Mouse (Mus musculus) limb, embryonic 14.5 days (tissue): ENCODE measurements around the gene Laptm5. TPM values are rescaled to one million over a fixed set of nuclear protein-coding genes. Genes with fewer than 3 reads are reported as not detected.

ENCODE experiments used
- ATAC-seq: fragments of 200-750 bp; cut with Nextera tagmentation; 2 replicates; pipeline ENCODE4 v1.8.0; 2017; ENCODE audit warnings: low read depth, moderate number of reproducible peaks, moderate TSS enrichment; ENCODE audit not compliant: low FRiP score
- DNase-seq: peaks from one replicate; pipeline ENCODE4 v3.0.0-alpha.2; 2015; ENCODE audit warnings: low spot score
- H3K27ac ChIP-seq: fragments of 300-500 bp; sonication (generic); replicated peaks from 2 replicates; pipeline ENCODE4 v1.5.1; 2014; ENCODE audit warnings: low read depth, mild to moderate bottlenecking, low read length, moderate library complexity, mixed read lengths
- H3K27me3 ChIP-seq: fragments of 300-500 bp; sonication (generic); 2 replicates; pipeline ENCODE4 v1.6.1; 2014; ENCODE audit warnings: low read length, mixed read lengths; ENCODE audit not compliant: control insufficient read depth, insufficient read depth
- H3K36me3 ChIP-seq: fragments of 300-500 bp; sonication (generic); 2 replicates; pipeline ENCODE4 v1.6.1; 2014; ENCODE audit warnings: mild to moderate bottlenecking, low read length, moderate library complexity, mixed read lengths; ENCODE audit not compliant: control insufficient read depth, insufficient read depth
- H3K4me1 ChIP-seq: fragments of 300-500 bp; sonication (generic); 2 replicates; pipeline ENCODE4 v1.6.1; 2014; ENCODE audit warnings: antibody characterized with exemption, low read length, mixed read lengths; ENCODE audit not compliant: control insufficient read depth, insufficient read depth
- H3K4me2 ChIP-seq: fragments of 300-500 bp; sonication (generic); replicated peaks from 2 replicates; pipeline ENCODE4 v1.6.1; 2014; ENCODE audit warnings: low read depth, mild to moderate bottlenecking, low read length, moderate library complexity; ENCODE audit not compliant: severe bottlenecking
- H3K4me3 ChIP-seq: fragments of 300-500 bp; sonication (generic); replicated peaks from 2 replicates; pipeline ENCODE4 v1.5.1; 2014; ENCODE audit warnings: low read length
- H3K9ac ChIP-seq: fragments of 300-500 bp; sonication (generic); 2 replicates; pipeline ENCODE4 v1.6.1; 2014; ENCODE audit warnings: mild to moderate bottlenecking, low read depth, low read length, moderate library complexity; ENCODE audit not compliant: severe bottlenecking
- H3K9me3 ChIP-seq: fragments of 300-500 bp; sonication (generic); 2 replicates; pipeline ENCODE4 v1.6.1; 2016; ENCODE audit warnings: low read length; ENCODE audit not compliant: control insufficient read depth
- POLR2A ChIP-seq: fragments of 200-500 bp; IDR thresholded peaks from 2 replicates; pipeline ENCODE4 v1.8.0; 2012; ENCODE audit warnings: inconsistent platforms, mild to moderate bottlenecking, moderate library complexity, borderline replicate concordance; ENCODE audit not compliant: insufficient read depth, insufficient read length; ENCODE audit errors: extremely low read depth
- WGBS: fragments of 180-500 bp; shearing (Covaris S2); extraction: QIAGEN DNeasy Blood & Tissue Kit; methylation state at CpG from one replicate; pipeline ENCODE4 v1.1.7; 2014; 5-methylcytosine and 5-hydroxymethylcytosine counted together
- polyA plus RNA-seq, 2 experiments: library from polyadenylated mRNA; depleted of rRNA in 1 of 2; stranded (reverse) in 1 of 2; unstranded in 1 of 2; fragments of >200 nt; fragmentation: Nextera tagmentation in 1 of 2; extraction: Ambion mirVana in 1 of 2; gene quantifications; 2 replicates each; pipeline versions ENCODE4 v1.2.1 to v1.2.3; 2012 to 2014

The Laptm5 gene
- polyA plus RNA-seq, 2 experiments = 45.5 to 75.8 TPM

DNA sequence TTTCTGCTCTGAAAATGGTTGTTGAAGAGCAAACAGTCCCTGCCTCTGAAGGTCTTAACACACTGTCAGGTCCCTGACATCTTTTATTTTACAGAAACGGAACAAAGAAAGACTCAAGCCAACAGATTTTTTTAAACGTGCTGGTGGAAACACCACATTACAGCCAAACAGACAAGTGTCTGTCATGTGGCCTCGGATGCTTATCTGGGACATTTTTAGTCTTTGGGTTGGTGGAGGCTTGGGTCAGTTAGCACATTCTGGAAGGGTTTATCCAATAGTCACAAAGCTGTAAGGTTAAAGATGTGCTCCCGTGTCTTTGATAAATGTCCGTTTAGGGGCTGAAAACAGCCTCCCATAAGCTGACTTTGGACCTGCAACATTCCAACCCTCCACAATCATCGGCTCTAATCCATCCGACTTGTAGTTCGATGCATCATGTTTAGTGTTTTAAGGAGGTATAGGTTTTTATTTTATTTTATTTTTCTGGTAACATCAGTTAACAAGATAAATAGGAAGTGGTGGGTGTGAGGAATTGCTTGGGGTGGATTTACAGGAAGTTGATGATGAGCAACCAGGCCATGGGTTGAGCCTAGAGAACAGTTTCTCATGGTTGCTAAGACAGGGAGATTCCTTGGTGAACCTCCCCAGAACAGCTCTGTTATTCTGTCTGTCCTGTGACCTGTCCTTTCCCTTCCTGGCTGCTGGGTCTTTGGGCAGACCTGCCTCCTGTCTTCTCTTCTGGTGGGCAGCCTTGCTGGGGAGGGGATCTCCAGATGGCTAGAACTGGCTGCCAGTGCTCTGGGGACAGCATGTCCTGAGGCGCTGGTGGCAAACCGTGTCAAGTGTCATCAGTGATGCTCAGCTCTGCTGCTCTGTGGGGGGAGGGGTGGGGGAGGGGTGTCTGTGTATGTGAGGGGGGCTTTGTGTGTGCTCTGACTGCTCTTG lies 6.2 kb downstream of the Laptm5 start:
- Histone ChIP-seq H3K9ac (no peak overlapping the region), H3K9me3 (no peaks in the 10 kb centered on the region), H3K27me3 (no peaks in the 10 kb centered on the region), H3K4me1 (0 out of 2 replicates have a peak, but pooled peaks cover 7% of the 10 kb centered on the region), H3K4me3 (no peak overlapping the region), H3K36me3 (no peaks in the 10 kb centered on the region), H3K4me2 (no peak overlapping the region), H3K27ac (no peak overlapping the region)
- no peak for DNase-seq
- WGBS = 74% methylated on average over 10 of the region's 10 CpGs
- no peak for ATAC-seq
- TF ChIP-seq POLR2A = no peak

GRCm38 (mm10) chr4:130919750-130920356 lies 6.9 kb downstream of the Laptm5 start:
- Histone ChIP-seq H3K9me3 (no peaks in the 10 kb centered on the region), H3K9ac (no peak overlapping the region), H3K36me3 (no peaks in the 10 kb centered on the region), H3K27me3 (no peaks in the 10 kb centered on the region), H3K4me1 (0 out of 2 replicates have a peak, but pooled peaks cover 7% of the 10 kb centered on the region), H3K4me2 (no peak overlapping the region), H3K27ac (no peak overlapping the region), H3K4me3 (no peak overlapping the region)
- no peak for DNase-seq
- no peak for TF ChIP-seq POLR2A
- WGBS = 66% methylated on average over 9 of the region's 9 CpGs
- no peak for ATAC-seq

GRCm38 (mm10) chr4:130920951-130921693 lies 8.2 kb downstream of the Laptm5 start:
- ATAC-seq = no peak
- no peaks in the 10 kb centered on the region for H3K27me3 ChIP-seq
- DNase-seq = no peak
- no peak overlapping the region for H3K27ac ChIP-seq
- TF ChIP-seq POLR2A = no peak
- no peaks in the 10 kb centered on the region for H3K9me3 ChIP-seq
- H3K4me3 ChIP-seq = no peak overlapping the region
- H3K4me2 ChIP-seq = no peak overlapping the region
- 47% methylated on average over 12 of the region's 12 CpGs for WGBS
- H3K36me3 ChIP-seq = no peaks in the 10 kb centered on the region
- H3K9ac ChIP-seq = no peak overlapping the region
- H3K4me1 ChIP-seq = 0 out of 2 replicates have a peak, but pooled peaks cover 3% of the 10 kb centered on the region

DNA sequence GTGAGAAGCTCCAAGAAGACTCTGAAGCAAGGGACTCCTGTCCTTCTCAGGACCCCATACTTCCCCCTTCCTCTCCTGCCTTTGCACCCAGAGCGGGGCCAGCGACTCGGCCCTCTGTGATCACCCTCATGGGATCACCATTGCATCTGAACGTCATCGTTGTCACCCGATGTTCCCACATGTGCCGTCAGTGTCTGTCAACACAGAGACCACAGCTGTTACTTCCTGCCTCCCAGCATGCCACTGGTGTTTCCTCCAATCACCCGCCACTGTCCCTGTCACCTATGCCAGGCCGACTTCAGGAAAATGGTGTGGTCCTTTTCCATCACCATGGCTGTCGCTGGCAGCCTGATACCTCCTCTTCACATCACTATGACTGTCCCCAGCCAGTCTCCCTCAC lies 9.1 kb downstream of the Laptm5 start:
- Histone ChIP-seq H3K27ac (no peak overlapping the region), H3K9me3 (no peaks in the 10 kb centered on the region), H3K36me3 (no peaks in the 10 kb centered on the region), H3K4me3 (no peak overlapping the region), H3K27me3 (no peaks in the 10 kb centered on the region), H3K4me1 (0 out of 2 replicates have a peak, but pooled peaks cover 3% of the 10 kb centered on the region), H3K9ac (no peak overlapping the region), H3K4me2 (no peak overlapping the region)
- no peak for TF ChIP-seq POLR2A
- WGBS = 74% methylated on average over 10 of the region's 10 CpGs
- ATAC-seq (no peak), DNase-seq (no peak)

DNA sequence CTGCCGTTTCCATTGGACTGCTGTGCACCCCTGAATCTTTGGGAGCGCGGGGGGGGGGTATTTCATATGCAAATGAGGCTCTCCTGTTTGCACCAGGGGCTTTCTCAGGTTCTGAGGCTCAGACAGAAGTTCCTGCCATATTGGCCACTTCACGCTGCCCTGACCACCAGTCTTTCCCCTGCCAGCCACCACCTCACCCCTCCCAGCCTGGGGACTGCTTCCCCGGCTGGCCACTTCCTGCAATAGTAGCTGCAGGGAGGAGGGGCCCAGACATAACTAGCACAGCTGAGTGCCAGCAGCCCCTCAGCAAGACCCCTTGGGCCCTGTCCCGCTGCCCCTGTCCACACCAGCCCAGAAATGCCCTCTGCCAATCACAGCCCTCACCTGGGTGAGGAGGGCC lies 13.3 kb downstream of the Laptm5 start:
- no peak for DNase-seq
- no peak overlapping the region for H3K4me2 ChIP-seq
- whole genome bisulfite sequencing = 44% methylated on average over 6 of the region's 6 CpGs
- no peak overlapping the region for H3K4me3 ChIP-seq
- no peak for ATAC-seq
- no peaks in the 10 kb centered on the region for H3K4me1 ChIP-seq
- H3K9ac ChIP-seq = no peak overlapping the region
- H3K27ac ChIP-seq = no peak overlapping the region
- H3K9me3 ChIP-seq = no peaks in the 10 kb centered on the region
- H3K27me3 ChIP-seq = no peaks in the 10 kb centered on the region
- no peaks in the 10 kb centered on the region for H3K36me3 ChIP-seq
- TF ChIP-seq POLR2A = no peak
